Mouse (Mus musculus): ENCODE measurements at regions not wholly inside any gene's neighbourhood (a gene's known extent, or its start where the extent isn't known, plus 50 kb on each side); places are given as distances from the start of the nearest gene placed in this dataset.
"Not testable (repeated sequence)": the region's sequence is repeated elsewhere in the genome, so short reads cannot be mapped to it uniquely, and the experiment has no call there.

GRCm38 (mm10) chr3:50628092-50628696 lies 184.8 kb upstream of the Slc7a11 start:
- no peaks in the 10 kb centered on the region for H3K9me3 ChIP-seq (ENCODE audit: control insufficient read depth, insufficient read depth, low read depth, low read length)
- H3K4me3 ChIP-seq (ENCODE audit: insufficient read depth in 1 of 2, low read depth in 1 of 2, low read length in 2 of 2, poor library complexity in 1 of 2, severe bottlenecking in 1 of 2): no peak overlapping the region
- TF ChIP-seq ZC3H11A (IDR thresholded peaks at IDR 0.05; ENCODE audit: borderline replicate concordance, low read depth, low read length): no peak
- TF ChIP-seq CHD2 (IDR thresholded peaks at IDR 0.05; ENCODE audit: low read depth, low read length): no peak
- no peak for TF ChIP-seq ZNF384 (IDR thresholded peaks at IDR 0.05; ENCODE audit: low read depth, low read length)
- no peak for TF ChIP-seq MAFK (IDR thresholded peaks at IDR 0.05; ENCODE audit: insufficient read depth, low read depth, low read length)
- TF ChIP-seq HCFC1 (IDR thresholded peaks at IDR 0.05; ENCODE audit: borderline replicate concordance, insufficient read depth, low read length): no peak
- no peak overlapping the region for H3K9ac ChIP-seq (ENCODE audit: insufficient read depth, low read depth, low read length, poor library complexity, severe bottlenecking)
- no peak for DNase-seq (ENCODE audit: low read depth, low spot score)
- no peaks in the 10 kb centered on the region for H3K36me3 ChIP-seq (ENCODE audit: control insufficient read depth, insufficient read depth, low read length, poor library complexity, severe bottlenecking)
- in situ Hi-C loops (cut with MboI; ENCODE audit: low sequenced_read_pairs in 2 of 2, unreplicated experiment in 2 of 2): no loop called here
- no peaks in the 10 kb centered on the region for H3K4me1 ChIP-seq (ENCODE audit: control insufficient read depth in 2 of 2, insufficient read depth in 2 of 2, low read length in 2 of 2, poor library complexity in 1 of 2)
- H3K27ac ChIP-seq (ENCODE audit: insufficient read depth, low read depth, low read length, poor library complexity, severe bottlenecking): no peak overlapping the region

- in situ Hi-C loops (cut with MboI; ENCODE audit: low sequenced_read_pairs in 2 of 2, unreplicated experiment in 2 of 2); H3K4me1 ChIP-seq (ENCODE audit: control insufficient read depth in 2 of 2, insufficient read depth in 2 of 2, low read length in 2 of 2, poor library complexity in 1 of 2); H3K36me3 ChIP-seq (ENCODE audit: control insufficient read depth, insufficient read depth, low read length, poor library complexity, severe bottlenecking); H3K27ac ChIP-seq (ENCODE audit: insufficient read depth, low read depth, low read length, poor library complexity, severe bottlenecking); H3K9me3 ChIP-seq (ENCODE audit: control insufficient read depth, insufficient read depth, low read depth, low read length); H3K4me3 ChIP-seq (ENCODE audit: insufficient read depth in 1 of 2, low read depth in 1 of 2, low read length in 2 of 2, poor library complexity in 1 of 2, severe bottlenecking in 1 of 2); H3K9ac ChIP-seq (ENCODE audit: insufficient read depth, low read depth, low read length, poor library complexity, severe bottlenecking): not testable (repeated sequence)
- peak; percentile 17 for DNase-seq (ENCODE audit: low read depth, low spot score)
Observed at GRCm38 (mm10) chr3:50621176-50621575, 177.8 kb upstream of the Slc7a11 start.

GRCm38 (mm10) chr3:50619061-50619460 lies 175.6 kb upstream of the Slc7a11 start:
- in situ Hi-C loops (cut with MboI; ENCODE audit: low sequenced_read_pairs in 2 of 2, unreplicated experiment in 2 of 2): no loop called here
- no peak overlapping the region for H3K4me3 ChIP-seq (ENCODE audit: insufficient read depth in 1 of 2, low read depth in 1 of 2, low read length in 2 of 2, poor library complexity in 1 of 2, severe bottlenecking in 1 of 2)
- no peak for TF ChIP-seq HCFC1 (IDR thresholded peaks at IDR 0.05; ENCODE audit: borderline replicate concordance, insufficient read depth, low read length)
- TF ChIP-seq ZC3H11A (IDR thresholded peaks at IDR 0.05; ENCODE audit: borderline replicate concordance, low read depth, low read length): no peak
- TF ChIP-seq MAFK (IDR thresholded peaks at IDR 0.05; ENCODE audit: insufficient read depth, low read depth, low read length): no peak
- no peak for TF ChIP-seq CHD2 (IDR thresholded peaks at IDR 0.05; ENCODE audit: low read depth, low read length)
- no peak for TF ChIP-seq ZNF384 (IDR thresholded peaks at IDR 0.05; ENCODE audit: low read depth, low read length)
- no peak overlapping the region for H3K9ac ChIP-seq (ENCODE audit: insufficient read depth, low read depth, low read length, poor library complexity, severe bottlenecking)
- H3K9me3 ChIP-seq (ENCODE audit: control insufficient read depth, insufficient read depth, low read depth, low read length): no peaks in the 10 kb centered on the region
- H3K4me1 ChIP-seq (ENCODE audit: control insufficient read depth in 2 of 2, insufficient read depth in 2 of 2, low read length in 2 of 2, poor library complexity in 1 of 2): no peaks in the 10 kb centered on the region
- H3K27ac ChIP-seq (ENCODE audit: insufficient read depth, low read depth, low read length, poor library complexity, severe bottlenecking): no peak overlapping the region
- DNase-seq (ENCODE audit: low read depth, low spot score): no peak
- H3K36me3 ChIP-seq (ENCODE audit: control insufficient read depth, insufficient read depth, low read length, poor library complexity, severe bottlenecking): no peaks in the 10 kb centered on the region

- H3K9ac ChIP-seq (ENCODE audit: insufficient read depth, low read depth, low read length, poor library complexity, severe bottlenecking): no peak overlapping the region
- no peaks in the 10 kb centered on the region for H3K9me3 ChIP-seq (ENCODE audit: control insufficient read depth, insufficient read depth, low read depth, low read length)
- H3K4me1 ChIP-seq (ENCODE audit: control insufficient read depth in 2 of 2, insufficient read depth in 2 of 2, low read length in 2 of 2, poor library complexity in 1 of 2): no peaks in the 10 kb centered on the region
- TF ChIP-seq ZNF384 (IDR thresholded peaks at IDR 0.05; ENCODE audit: low read depth, low read length): no peak
- TF ChIP-seq HCFC1 (IDR thresholded peaks at IDR 0.05; ENCODE audit: borderline replicate concordance, insufficient read depth, low read length): no peak
- no peak for TF ChIP-seq CHD2 (IDR thresholded peaks at IDR 0.05; ENCODE audit: low read depth, low read length)
- no peak for TF ChIP-seq MAFK (IDR thresholded peaks at IDR 0.05; ENCODE audit: insufficient read depth, low read depth, low read length)
- no peak overlapping the region for H3K4me3 ChIP-seq (ENCODE audit: insufficient read depth in 1 of 2, low read depth in 1 of 2, low read length in 2 of 2, poor library complexity in 1 of 2, severe bottlenecking in 1 of 2)
- in situ Hi-C loops (cut with MboI; ENCODE audit: low sequenced_read_pairs in 2 of 2, unreplicated experiment in 2 of 2): no loop called here
- H3K36me3 ChIP-seq (ENCODE audit: control insufficient read depth, insufficient read depth, low read length, poor library complexity, severe bottlenecking): no peaks in the 10 kb centered on the region
- DNase-seq (ENCODE audit: low read depth, low spot score): no peak
- H3K27ac ChIP-seq (ENCODE audit: insufficient read depth, low read depth, low read length, poor library complexity, severe bottlenecking): no peak overlapping the region
Observed at GRCm38 (mm10) chr3:50615384-50616285, 172.2 kb upstream of the Slc7a11 start.

Measured in ES-E14 (cell line).